Mouse (Mus musculus) cortical plate, adult 2 months (tissue): ENCODE measurements around the gene Fndc9. TPM values are rescaled to one million over a fixed set of nuclear protein-coding genes. Genes with fewer than 3 reads are reported as not detected.

Source experiments
- H3K27ac ChIP-seq: fragments of 200-500 bp; 2 replicates; pipeline ENCODE4 v1.5.1; 2012; ENCODE audit warnings: low read length, control low read depth, inconsistent platforms; ENCODE audit not compliant: insufficient read depth
- H3K4me1 ChIP-seq: fragments of 200-500 bp; 2 replicates; pipeline ENCODE4 v1.6.1; 2011; ENCODE audit warnings: low read length; ENCODE audit not compliant: control insufficient read depth, insufficient read depth
- H3K4me3 ChIP-seq: fragments of 200-500 bp; 2 replicates; pipeline ENCODE4 v1.5.1; 2011; ENCODE audit warnings: mild to moderate bottlenecking, low read length, control low read depth; ENCODE audit not compliant: insufficient read depth
- CTCF ChIP-seq: fragments of 200-500 bp; IDR thresholded peaks from 2 replicates; pipeline ENCODE4 v1.5.1; 2011; ENCODE audit warnings: mild to moderate bottlenecking, control low read depth, low read length; ENCODE audit not compliant: insufficient read depth; ENCODE audit errors: extremely low read depth
- POLR2A ChIP-seq: fragments of 200-500 bp; IDR thresholded peaks from 2 replicates; pipeline ENCODE4 v1.6.1; 2011; ENCODE audit warnings: mild to moderate bottlenecking, low read length, control low read depth; ENCODE audit not compliant: insufficient read depth; ENCODE audit errors: extremely low read depth
- polyA plus RNA-seq: library from polyadenylated mRNA; depleted of rRNA; stranded (reverse); fragments of >200 nt; gene quantifications from 2 replicates; pipeline ENCODE4 v1.2.3, GENCODE M21; 2012

Gene Fndc9
- polyA plus RNA-seq, 1 experiment, result 0.96 TPM

DNA sequence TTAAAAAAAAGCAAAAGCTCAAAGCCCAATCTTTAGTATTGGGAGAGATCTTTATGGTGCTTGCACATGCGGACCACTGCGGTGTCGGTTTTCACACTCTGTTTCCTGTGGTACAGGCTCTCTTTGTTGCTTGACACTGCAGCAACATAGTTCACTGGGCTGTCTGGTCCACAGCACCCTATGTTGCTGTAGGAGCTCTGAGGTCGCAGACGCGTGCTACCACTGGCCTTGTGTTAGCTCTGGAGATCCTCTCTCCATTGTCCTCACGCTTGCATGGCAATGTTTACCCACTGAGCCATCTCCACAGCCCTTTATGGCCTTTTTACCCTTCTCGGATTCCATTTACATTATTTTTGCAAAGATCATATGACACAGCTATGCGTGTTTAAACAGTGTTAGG, 34.1 kb downstream of the Fndc9 start:
- Histone ChIP-seq H3K4me1 (no peaks in the 10 kb centered on the region), H3K4me3 (no peak overlapping the region), H3K27ac (no peak overlapping the region)
- TF ChIP-seq POLR2A, result no peak
- no peak for TF ChIP-seq CTCF

DNA sequence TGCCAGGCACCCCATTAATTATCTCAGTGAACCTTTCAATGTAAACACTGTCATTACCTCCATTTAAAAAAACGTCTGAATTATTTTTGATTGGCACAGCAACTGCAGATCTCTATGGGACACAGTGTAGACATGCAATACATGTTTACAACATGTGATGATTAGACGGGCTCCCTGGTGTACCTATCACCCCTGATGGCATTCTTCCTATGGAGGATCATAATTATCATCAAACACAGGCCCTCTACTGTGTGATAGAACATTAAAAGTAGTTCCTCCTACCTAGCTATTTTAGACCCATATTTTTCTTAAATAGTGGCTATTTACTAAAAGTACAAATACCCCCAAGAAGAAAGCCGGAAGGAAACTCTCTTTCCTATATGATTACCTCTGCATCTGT, 34.6 kb downstream of the Fndc9 start:
- TF ChIP-seq CTCF (no peak), POLR2A (no peak)
- no peaks in the 10 kb centered on the region for H3K4me1 ChIP-seq
- no peak overlapping the region for H3K27ac ChIP-seq
- no peak overlapping the region for H3K4me3 ChIP-seq

DNA sequence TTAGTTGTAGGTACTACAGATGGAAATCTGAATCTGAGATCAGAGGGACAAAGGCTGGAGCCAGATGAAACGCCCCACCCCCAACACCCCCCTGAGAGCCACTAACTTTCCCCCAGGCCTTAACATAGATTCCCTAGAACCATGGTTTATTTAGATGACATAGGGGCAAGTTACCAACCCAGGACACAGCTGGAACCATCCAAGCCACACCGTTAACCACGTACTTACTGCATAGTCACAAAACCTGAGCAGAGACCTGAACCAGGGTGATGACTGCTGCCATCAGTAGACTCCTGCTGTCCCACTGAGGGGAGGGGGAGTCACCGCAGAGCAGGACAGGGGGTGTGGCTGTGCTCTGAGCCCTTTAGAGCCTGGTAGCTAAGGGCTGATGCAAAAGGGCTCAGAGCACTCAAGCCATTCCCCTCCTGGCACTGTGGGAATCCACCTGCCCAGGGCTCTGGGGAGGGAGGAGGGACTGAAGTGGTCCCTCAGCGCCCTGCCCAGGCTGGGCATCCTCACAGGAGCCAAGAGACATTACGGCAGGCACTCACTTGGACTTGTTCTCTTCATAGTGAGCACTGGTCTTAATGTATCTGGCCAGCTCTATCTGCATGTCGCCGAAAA, 36.8 kb downstream of the Fndc9 start:
- H3K4me1 ChIP-seq, result no peaks in the 10 kb centered on the region
- no peak overlapping the region for H3K4me3 ChIP-seq
- TF ChIP-seq POLR2A, result no peak
- no peak overlapping the region for H3K27ac ChIP-seq

DNA sequence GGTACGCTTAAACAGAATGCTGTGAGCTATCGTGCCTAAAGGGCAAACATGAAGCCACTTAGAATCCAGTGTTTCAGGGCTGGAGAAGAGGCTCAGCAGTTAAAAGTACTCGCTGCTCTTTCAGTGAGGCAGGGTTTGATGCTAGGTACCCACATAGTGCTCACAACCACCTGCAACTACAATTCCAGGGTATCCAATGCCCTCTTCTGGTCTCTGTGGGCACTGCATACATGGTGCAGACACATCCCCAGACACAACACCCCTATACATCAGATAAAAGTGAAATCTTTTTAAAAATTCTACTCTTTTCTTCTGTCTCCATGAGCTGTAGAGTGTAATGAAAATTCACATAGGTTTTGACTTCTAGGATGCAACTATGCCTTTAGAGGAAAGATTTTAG, 38.6 kb downstream of the Fndc9 start:
- H3K4me3 ChIP-seq, result no peak overlapping the region
- TF ChIP-seq POLR2A (no peak), CTCF (no peak; the same call in 1 of the 2 replicates)

DNA sequence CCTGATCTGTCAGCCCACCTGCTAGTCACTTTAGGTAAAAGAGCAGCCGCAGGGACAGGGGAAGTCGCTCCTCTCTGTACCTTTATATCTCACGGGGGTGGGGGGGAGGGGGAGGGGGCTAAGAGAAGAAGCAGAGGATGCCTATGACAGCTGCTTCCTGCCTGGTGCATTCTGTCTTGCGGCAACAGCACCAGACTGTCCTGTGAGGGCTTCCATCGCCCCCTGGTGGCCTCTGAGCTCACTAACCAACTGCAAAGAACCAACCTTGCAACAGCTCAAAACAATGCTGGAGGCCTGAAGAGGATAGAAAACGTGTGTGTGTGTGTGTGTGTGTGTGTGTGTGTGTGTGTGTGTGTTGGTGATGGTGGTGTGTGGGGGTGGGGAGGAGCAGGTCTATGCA, 40.0 kb downstream of the Fndc9 start:
- no peak overlapping the region for H3K27ac ChIP-seq
- no peak overlapping the region for H3K4me3 ChIP-seq
- H3K4me1 ChIP-seq, result no peaks in the 10 kb centered on the region
- TF ChIP-seq POLR2A, result no peak
- peak; percentile 76 for TF ChIP-seq CTCF

More for the DNA sequence above, 38.6 kb downstream of the Fndc9 start:
- Histone ChIP-seq H3K4me1 (no peaks in the 10 kb centered on the region), H3K27ac (no peak overlapping the region)

DNA sequence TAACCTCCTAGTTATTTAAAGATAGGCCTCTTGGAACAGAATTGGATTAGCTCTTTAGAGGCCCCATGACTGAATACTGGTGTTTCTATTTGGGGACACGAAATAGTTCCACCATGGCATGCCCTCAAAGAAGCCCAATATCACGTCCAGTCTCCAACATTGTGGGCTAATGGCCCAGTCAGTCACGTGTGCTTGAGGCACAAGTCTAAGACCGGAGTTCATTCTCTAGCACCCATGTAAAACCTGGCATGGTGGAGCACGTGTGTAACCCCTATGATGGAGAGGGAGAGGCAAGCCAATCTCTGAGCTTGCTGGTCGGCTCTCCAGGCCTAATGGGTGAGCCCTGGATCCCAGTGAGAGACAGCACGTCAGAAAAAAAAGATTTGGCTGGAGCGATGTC, 40.8 kb downstream of the Fndc9 start:
- Histone ChIP-seq H3K27ac (no peak overlapping the region), H3K4me1 (no peaks in the 10 kb centered on the region), H3K4me3 (no peak overlapping the region)
- TF ChIP-seq POLR2A (no peak), CTCF (no peak)

DNA sequence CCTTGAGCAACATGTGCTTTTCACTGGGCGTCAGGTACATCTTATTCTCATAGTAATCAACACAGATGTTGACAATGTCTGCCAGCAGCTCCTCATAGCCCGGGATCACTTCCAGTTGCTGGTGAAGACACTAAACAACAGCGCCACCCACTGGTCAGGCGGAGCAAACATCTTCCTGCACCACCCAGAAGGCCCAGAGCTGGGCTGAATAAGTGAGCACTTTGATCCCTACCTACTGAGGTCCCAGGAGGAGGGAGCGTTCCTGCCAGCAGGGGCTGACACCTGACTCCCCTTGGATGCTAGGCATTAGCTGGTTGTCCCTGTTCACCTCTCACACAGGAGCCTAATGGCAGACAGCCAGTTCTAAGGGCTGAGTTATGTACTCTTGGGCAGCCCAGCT, 41.4 kb downstream of the Fndc9 start:
- H3K27ac ChIP-seq, result no peak overlapping the region
- H3K4me1 ChIP-seq, result no peaks in the 10 kb centered on the region
- TF ChIP-seq POLR2A (no peak), CTCF (peak; percentile 50)
- H3K4me3 ChIP-seq, result no peak overlapping the region

DNA sequence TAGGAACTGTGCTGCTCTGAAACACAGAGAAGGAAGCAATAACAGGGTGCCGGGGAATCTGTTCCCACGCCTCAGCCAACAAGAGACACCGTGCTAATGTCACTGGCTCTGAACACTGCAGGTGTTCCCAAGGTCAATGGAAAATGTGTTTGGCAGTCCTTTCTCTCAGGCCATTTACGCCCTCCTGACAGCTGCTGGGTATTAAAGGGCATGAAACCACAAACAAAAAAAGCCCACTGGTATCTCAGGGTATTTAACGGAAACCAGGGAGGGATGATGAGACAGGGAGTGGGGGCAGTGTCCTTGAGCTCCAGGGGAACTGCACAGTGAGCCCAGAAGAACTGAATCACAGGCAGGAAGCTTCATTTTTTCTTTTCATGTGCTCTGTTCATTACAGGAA, 42.8 kb downstream of the Fndc9 start:
- Histone ChIP-seq H3K4me3 (no peak overlapping the region), H3K27ac (no peak overlapping the region), H3K4me1 (0 out of 2 replicates have a peak, but pooled peaks cover 3% of the 10 kb centered on the region)
- TF ChIP-seq POLR2A, result no peak
- no peak for TF ChIP-seq CTCF

DNA sequence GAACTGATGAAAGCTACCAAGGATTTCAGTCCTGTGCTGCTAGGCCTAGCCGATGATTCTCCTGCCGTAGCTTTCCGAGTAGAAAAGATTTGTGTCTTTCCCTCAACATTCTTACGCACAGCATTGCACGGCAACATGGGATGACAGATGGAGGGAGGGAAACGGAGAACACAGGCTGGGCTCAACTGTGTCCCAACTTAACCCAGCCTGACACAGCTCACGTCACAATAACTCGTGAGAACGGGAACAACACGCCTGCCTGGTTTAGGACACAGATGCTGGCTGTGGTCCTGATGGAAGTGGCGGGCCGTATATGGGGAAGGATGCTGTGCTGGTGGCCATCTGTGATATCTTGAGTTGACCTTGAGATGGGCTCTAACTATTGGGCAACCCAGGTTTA, 43.4 kb downstream of the Fndc9 start:
- no peak overlapping the region for H3K27ac ChIP-seq
- 0 out of 2 replicates have a peak, but pooled peaks cover 3% of the 10 kb centered on the region for H3K4me1 ChIP-seq
- TF ChIP-seq POLR2A (no peak), CTCF (no peak)
- no peak overlapping the region for H3K4me3 ChIP-seq

DNA sequence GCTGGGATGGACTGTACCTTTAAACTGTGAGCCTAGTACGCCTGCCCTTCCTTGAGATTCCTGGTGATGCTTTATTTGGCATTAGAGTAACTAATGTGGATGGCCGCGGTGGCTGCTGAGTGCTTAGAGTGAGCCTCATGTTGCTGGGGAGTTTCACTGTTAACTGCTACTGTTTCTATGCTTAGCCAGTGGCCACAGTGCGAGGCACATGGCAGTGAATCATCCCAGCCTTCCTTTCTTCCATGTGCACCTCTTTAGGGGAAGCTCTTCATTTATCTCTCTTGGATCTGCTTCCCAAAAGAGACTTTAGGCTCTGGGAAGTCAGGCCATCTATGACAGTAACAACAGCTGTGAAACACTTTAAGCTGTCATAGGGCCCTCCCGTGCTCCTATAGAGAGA, 47.3 kb downstream of the Fndc9 start:
- Histone ChIP-seq H3K4me1 (peaks cover 5% of the 10 kb centered on the region; the same call in 1 of the 2 replicates), H3K27ac (no peak overlapping the region), H3K4me3 (no peak overlapping the region)
- TF ChIP-seq CTCF, result no peak
- TF ChIP-seq POLR2A, result no peak
